Mouse (Mus musculus) gastrocnemius, adult 18-20 months (tissue): ENCODE results near the gene Cd3g. TPM values are rescaled to one million over a fixed set of nuclear protein-coding genes. Genes with fewer than 3 reads are reported as not detected.

Experiments used
- DNase-seq: peaks from one replicate; pipeline ENCODE4 v3.0.0; 2021; ENCODE audit warnings: low spot score
- total RNA-seq, 2 experiments: library from RNA; stranded (reverse); gene quantifications; 2 replicates each; pipeline ENCODE4 v1.2.3; 2021

The Cd3g gene
- total RNA-seq, 2 experiments from 2014 or later = not detected

GRCm38 (mm10) chr9:44919606-44920005 is 60.6 kb downstream of the Cd3g start:
- no peak for DNase-seq

Other genes starting within 250 kb of the Cd3g start
- 10 to 100 TPM; 29.0 to 35.9 TPM for gene Phldb1, start 245.2 kb downstream of the Cd3g start, total RNA-seq
- 10 to 100 TPM; 70.7 to 81.5 TPM for gene Arcn1, start 212.6 kb downstream of the Cd3g start, total RNA-seq
- gene Ift46, start 212.5 kb downstream of the Cd3g start, total RNA-seq = 10 to 100 TPM; 23.3 to 27.5 TPM
- 1 to 10 TPM; 4.2 to 6.5 TPM for gene Tmem25, start 181.1 kb downstream of the Cd3g start, total RNA-seq
- under 1 TPM in 1 of 2 experiments, not detected in 1; 0.80 TPM for gene Ttc36, start 177.4 kb downstream of the Cd3g start, total RNA-seq
- 10 to 100 TPM; 16.4 to 19.5 TPM for gene Kmt2a, start 99.1 kb downstream of the Cd3g start, total RNA-seq
- 100 to 1,000 TPM; 671 to 820 TPM for gene Atp5l, start 59.7 kb downstream of the Cd3g start, total RNA-seq
- gene Ube4a, start 14.8 kb downstream of the Cd3g start, total RNA-seq = 10 to 100 TPM; 39.8 to 48.4 TPM
- not detected for gene Cd3d, start 1.4 kb upstream of the Cd3g start, total RNA-seq
- gene Cd3e, start 29.2 kb upstream of the Cd3g start, total RNA-seq = not detected
- under 1 TPM; 0.23 to 0.59 TPM for gene Mpzl2, start 59.4 kb upstream of the Cd3g start, total RNA-seq
- gene Mpzl3, start 74.8 kb upstream of the Cd3g start, total RNA-seq = 1 to 10 TPM; 1.6 to 2.1 TPM
- gene Jaml, start 98.8 kb upstream of the Cd3g start, total RNA-seq = under 1 TPM; 0.14 to 0.40 TPM
- gene Scn2b, start 137.4 kb upstream of the Cd3g start, total RNA-seq = 1 to 10 TPM; 2.2 to 2.5 TPM
- 100 to 1,000 TPM; 256 to 268 TPM for gene Scn4b, start 158.0 kb upstream of the Cd3g start, total RNA-seq
- gene BC049352, start 201.6 kb upstream of the Cd3g start, total RNA-seq = 1 to 10 TPM; 1.2 to 1.7 TPM
- gene Tmprss4, start 223.7 kb upstream of the Cd3g start, total RNA-seq = not detected